Mouse (Mus musculus): ENCODE data around the gene Mto1. TPM values are rescaled to one million over a fixed set of nuclear protein-coding genes. Genes with fewer than 3 reads are reported as not detected.
"Not testable (repeated sequence)": the region's sequence is repeated elsewhere in the genome, so short reads cannot be mapped to it uniquely, and the experiment has no call there.

Gene Mto1
- polyA plus RNA-seq, 1 experiment from 2014 or later, result 26.0 TPM

GRCm38 (mm10) chr9:78506722-78507077 is 58.7 kb downstream of the Mto1 start:
- no peak for ATAC-seq (ENCODE audit: low FRiP score)
- H3K36me3 ChIP-seq (ENCODE audit: control insufficient read depth, insufficient read depth, low read length), result no peaks in the 10 kb centered on the region
- H3K9me3 ChIP-seq (ENCODE audit: control insufficient read depth, low read length), result no peaks in the 10 kb centered on the region
- 85% methylated on average over 6 of the region's 7 CpGs for WGBS
- H3K4me1 ChIP-seq (ENCODE audit: control insufficient read depth, insufficient read depth, low read length), result peaks cover 17% of the 10 kb centered on the region
- H3K9ac ChIP-seq (ENCODE audit: low read length), result no peak overlapping the region
- DNase-seq (ENCODE audit: low spot score, missing footprints), result peak; percentile 70
- H3K4me3 ChIP-seq (ENCODE audit: low read depth, low read length), result no peak overlapping the region
- no peak overlapping the region for H3K27ac ChIP-seq (ENCODE audit: low read depth, low read length)
- no peak overlapping the region for H3K4me2 ChIP-seq
- H3K27me3 ChIP-seq (ENCODE audit: control insufficient read depth, insufficient read depth, low read length), result no peaks in the 10 kb centered on the region

GRCm38 (mm10) chr9:78508106-78508786 is 60.2 kb downstream of the Mto1 start:
- no peaks in the 10 kb centered on the region for H3K27me3 ChIP-seq (ENCODE audit: control insufficient read depth, insufficient read depth, low read length)
- DNase-seq (ENCODE audit: low spot score, missing footprints) (peak; percentile 59), ATAC-seq (ENCODE audit: low FRiP score) (no peak)
- no peak overlapping the region for H3K4me3 ChIP-seq (ENCODE audit: low read depth, low read length)
- H3K9me3 ChIP-seq (ENCODE audit: control insufficient read depth, low read length), result no peaks in the 10 kb centered on the region
- H3K36me3 ChIP-seq (ENCODE audit: control insufficient read depth, insufficient read depth, low read length), result no peaks in the 10 kb centered on the region
- no peak overlapping the region for H3K27ac ChIP-seq (ENCODE audit: low read depth, low read length)
- H3K4me1 ChIP-seq (ENCODE audit: control insufficient read depth, insufficient read depth, low read length), result peaks cover 9% of the 10 kb centered on the region
- 91% methylated on average over 16 of the region's 16 CpGs for WGBS
- H3K9ac ChIP-seq (ENCODE audit: low read length), result no peak overlapping the region
- H3K4me2 ChIP-seq, result no peak overlapping the region

- no peak for DNase-seq (ENCODE audit: low spot score, missing footprints)
- no peak for ATAC-seq (ENCODE audit: low FRiP score)
- H3K27ac ChIP-seq (ENCODE audit: low read depth, low read length), result no peak overlapping the region
- 89% methylated on average over 5 of the region's 5 CpGs for WGBS
- H3K9ac ChIP-seq (ENCODE audit: low read length), result no peak overlapping the region
- no peaks in the 10 kb centered on the region for H3K27me3 ChIP-seq (ENCODE audit: control insufficient read depth, insufficient read depth, low read length)
- H3K9me3 ChIP-seq (ENCODE audit: control insufficient read depth, low read length), result no peaks in the 10 kb centered on the region
- H3K4me3 ChIP-seq (ENCODE audit: low read depth, low read length), result no peak overlapping the region
- no peaks in the 10 kb centered on the region for H3K36me3 ChIP-seq (ENCODE audit: control insufficient read depth, insufficient read depth, low read length)
- H3K4me2 ChIP-seq, result no peak overlapping the region
- H3K4me1 ChIP-seq (ENCODE audit: control insufficient read depth, insufficient read depth, low read length), result no peaks in the 10 kb centered on the region
Observed at GRCm38 (mm10) chr9:78511705-78512104, 63.7 kb downstream of the Mto1 start.

GRCm38 (mm10) chr9:78513776-78514500 is 65.9 kb downstream of the Mto1 start:
- DNase-seq (ENCODE audit: low spot score, missing footprints) (peak; percentile 35), ATAC-seq (ENCODE audit: low FRiP score) (no peak)
- Histone ChIP-seq H3K27ac (ENCODE audit: low read depth, low read length) (no peak overlapping the region), H3K9me3 (ENCODE audit: control insufficient read depth, low read length) (no peaks in the 10 kb centered on the region), H3K27me3 (ENCODE audit: control insufficient read depth, insufficient read depth, low read length) (no peaks in the 10 kb centered on the region), H3K4me1 (ENCODE audit: control insufficient read depth, insufficient read depth, low read length) (no peaks in the 10 kb centered on the region), H3K4me3 (ENCODE audit: low read depth, low read length) (no peak overlapping the region), H3K36me3 (ENCODE audit: control insufficient read depth, insufficient read depth, low read length) (no peaks in the 10 kb centered on the region), H3K4me2 (no peak overlapping the region), H3K9ac (ENCODE audit: low read length) (no peak overlapping the region)
- WGBS, result 86% methylated on average over 6 of the region's 6 CpGs

GRCm38 (mm10) chr9:78514681-78515080 is 66.7 kb downstream of the Mto1 start:
- Histone ChIP-seq H3K9ac (ENCODE audit: low read length) (no peak overlapping the region), H3K27ac (ENCODE audit: low read depth, low read length) (no peak overlapping the region), H3K9me3 (ENCODE audit: control insufficient read depth, low read length) (no peaks in the 10 kb centered on the region), H3K27me3 (ENCODE audit: control insufficient read depth, insufficient read depth, low read length) (no peaks in the 10 kb centered on the region), H3K4me1 (ENCODE audit: control insufficient read depth, insufficient read depth, low read length) (no peaks in the 10 kb centered on the region; the same call in 1 of the 2 replicates), H3K4me3 (ENCODE audit: low read depth, low read length) (no peak overlapping the region), H3K4me2 (no peak overlapping the region), H3K36me3 (ENCODE audit: control insufficient read depth, insufficient read depth, low read length) (no peaks in the 10 kb centered on the region)
- WGBS, result 90% methylated on average over 4 of the region's 4 CpGs
- peak; percentile 17 for DNase-seq (ENCODE audit: low spot score, missing footprints)
- no peak for ATAC-seq (ENCODE audit: low FRiP score)

GRCm38 (mm10) chr9:78516125-78516524 is 68.1 kb downstream of the Mto1 start:
- no peak overlapping the region for H3K4me2 ChIP-seq
- H3K36me3 ChIP-seq (ENCODE audit: control insufficient read depth, insufficient read depth, low read length), result no peaks in the 10 kb centered on the region
- peaks cover 5% of the 10 kb centered on the region for H3K4me1 ChIP-seq (ENCODE audit: control insufficient read depth, insufficient read depth, low read length)
- H3K27ac ChIP-seq (ENCODE audit: low read depth, low read length), result no peak overlapping the region
- no peaks in the 10 kb centered on the region for H3K9me3 ChIP-seq (ENCODE audit: control insufficient read depth, low read length)
- peak; percentile 67 for DNase-seq (ENCODE audit: low spot score, missing footprints)
- WGBS, result 70% methylated on average over 3 of the region's 3 CpGs
- no peak for ATAC-seq (ENCODE audit: low FRiP score)
- H3K9ac ChIP-seq (ENCODE audit: low read length), result no peak overlapping the region
- H3K27me3 ChIP-seq (ENCODE audit: control insufficient read depth, insufficient read depth, low read length), result no peaks in the 10 kb centered on the region
- no peak overlapping the region for H3K4me3 ChIP-seq (ENCODE audit: low read depth, low read length)

- H3K9me3 ChIP-seq (ENCODE audit: control insufficient read depth, low read length); H3K4me3 ChIP-seq (ENCODE audit: low read depth, low read length); ATAC-seq (ENCODE audit: low FRiP score); H3K4me2 ChIP-seq; H3K27me3 ChIP-seq (ENCODE audit: control insufficient read depth, insufficient read depth, low read length); H3K27ac ChIP-seq (ENCODE audit: low read depth, low read length); H3K36me3 ChIP-seq (ENCODE audit: control insufficient read depth, insufficient read depth, low read length); H3K9ac ChIP-seq (ENCODE audit: low read length): not testable (repeated sequence)
- H3K4me1 ChIP-seq (ENCODE audit: control insufficient read depth, insufficient read depth, low read length), result peaks cover 10% of the 10 kb centered on the region
- peak; percentile 81 for DNase-seq (ENCODE audit: low spot score, missing footprints)
- WGBS, result 76% methylated on average over 3 of the region's 3 CpGs
Observed at GRCm38 (mm10) chr9:78517237-78517636, 69.2 kb downstream of the Mto1 start.

GRCm38 (mm10) chr9:78520127-78520779 is 72.2 kb downstream of the Mto1 start:
- peak overlapping the region; percentile 78 for H3K9ac ChIP-seq (ENCODE audit: low read length)
- H3K36me3 ChIP-seq (ENCODE audit: control insufficient read depth, insufficient read depth, low read length), result no peaks in the 10 kb centered on the region; the same call in 1 of the 2 replicates
- H3K4me1 ChIP-seq (ENCODE audit: control insufficient read depth, insufficient read depth, low read length), result peaks cover 10% of the 10 kb centered on the region
- peak overlapping the region; percentile 62 for H3K4me3 ChIP-seq (ENCODE audit: low read depth, low read length)
- H3K4me2 ChIP-seq, result peak overlapping the region; percentile 70
- WGBS, result 5% methylated on average over 15 of the region's 15 CpGs
- H3K9me3 ChIP-seq (ENCODE audit: control insufficient read depth, low read length), result no peaks in the 10 kb centered on the region
- no peaks in the 10 kb centered on the region for H3K27me3 ChIP-seq (ENCODE audit: control insufficient read depth, insufficient read depth, low read length)
- ATAC-seq (ENCODE audit: low FRiP score) (peak; percentile 95), DNase-seq (ENCODE audit: low spot score, missing footprints) (no peak)
- peak overlapping the region; percentile 89 for H3K27ac ChIP-seq (ENCODE audit: low read depth, low read length)

Data from midbrain, embryonic 11.5 days (tissue).